In genomic region chr3:55055038-55055746, GRCm38 (mm10) we compare ENCODE assay signal across 8 mouse cellular contexts. TPM values are rescaled to one million over a fixed set of nuclear protein-coding genes. Genes with fewer than 3 reads are reported as not detected.
DNase-seq lines count a peak whose midpoint lies in the region; ATAC-seq and TF ChIP-seq lines count a peak whose summit lies in the region.

Ccna1 (minus strand) TSS chr3:55055501.

- H3K4me2 ChIP-seq in forebrain, embryonic 11.5 days (ENCODE audit: low read depth, low read length, severe bottlenecking), result peak within 1 kb of the TSS; percentile 98
- H3K4me2 ChIP-seq in heart, embryonic 13.5 days, result peak within 1 kb of the TSS; percentile 98
- peak within 1 kb of the TSS; percentile 100 for H3K4me2 ChIP-seq in kidney, embryonic 15.5 days
- peak within 1 kb of the TSS; percentile 98 for H3K4me2 ChIP-seq in neural tube, embryonic 11.5 days (ENCODE audit: low read depth)

- TF ChIP-seq CTCF in liver, adult 2 months (IDR thresholded peaks at IDR 0.05; ENCODE audit: low read depth, low read length), result no peak

- H3K9me3 ChIP-seq in erythroblast, embryonic 14.5 days (ENCODE audit: control insufficient read depth, low read length), result no peaks in the 10 kb centered on the region
- H3K9me3 ChIP-seq in forebrain, embryonic 11.5 days (ENCODE audit: control insufficient read depth, low read length), result no peaks in the 10 kb centered on the region
- no peaks in the 10 kb centered on the region for H3K9me3 ChIP-seq in heart, embryonic 13.5 days
- H3K9me3 ChIP-seq in kidney, embryonic 15.5 days (replicated peaks), result no peaks in the 10 kb centered on the region
- H3K9me3 ChIP-seq in neural tube, embryonic 11.5 days (ENCODE audit: control insufficient read depth, low read length), result no peaks in the 10 kb centered on the region

- TF ChIP-seq POLR2A in liver, adult 2 months (IDR thresholded peaks at IDR 0.05; ENCODE audit: extremely low read depth, insufficient read depth, low read length), result no peak

- no peaks in the 10 kb centered on the region for H3K36me3 ChIP-seq in erythroblast, embryonic 14.5 days (ENCODE audit: control insufficient read depth)
- no peaks in the 10 kb centered on the region for H3K36me3 ChIP-seq in forebrain, embryonic 11.5 days (ENCODE audit: control insufficient read depth, insufficient read depth, low read length)
- no peaks in the 10 kb centered on the region for H3K36me3 ChIP-seq in heart, embryonic 13.5 days
- no peaks in the 10 kb centered on the region for H3K36me3 ChIP-seq in kidney, embryonic 15.5 days
- H3K36me3 ChIP-seq in liver, adult 2 months (ENCODE audit: control insufficient read depth, insufficient read depth, low read length), result no peaks in the 10 kb centered on the region
- H3K36me3 ChIP-seq in neural tube, embryonic 11.5 days (ENCODE audit: control insufficient read depth, insufficient read depth, low read length), result no peaks in the 10 kb centered on the region

- no peaks in the 10 kb centered on the region for H3K4me1 ChIP-seq in erythroblast, embryonic 14.5 days (ENCODE audit: control insufficient read depth)
- H3K4me1 ChIP-seq in forebrain, embryonic 11.5 days (replicated peaks; ENCODE audit: control insufficient read depth, insufficient read depth, low read length), result peaks cover 6% of the 10 kb centered on the region; the same call in 1 of the 2 replicates
- peaks cover 13% of the 10 kb centered on the region for H3K4me1 ChIP-seq in heart, embryonic 13.5 days
- H3K4me1 ChIP-seq in kidney, embryonic 15.5 days, result peaks cover 17% of the 10 kb centered on the region
- no peaks in the 10 kb centered on the region for H3K4me1 ChIP-seq in liver, adult 2 months (ENCODE audit: control insufficient read depth, insufficient read depth, low read length)
- 0 out of 2 replicates have a peak, but pooled peaks cover 2% of the 10 kb centered on the region for H3K4me1 ChIP-seq in neural tube, embryonic 11.5 days (ENCODE audit: control insufficient read depth, insufficient read depth, low read length)

- no peak for ATAC-seq in erythroblast, adult 5-6 weeks (replicated peaks; ENCODE audit: low FRiP score, poor library complexity, severe bottlenecking)
- ATAC-seq in forebrain, embryonic 11.5 days (replicated peaks; ENCODE audit: low FRiP score), result peak; percentile 96
- ATAC-seq in heart, embryonic 13.5 days (ENCODE audit: extremely low read depth, insufficient number of reproducible peaks, low FRiP score, low TSS enrichment), result peak; percentile 68; the same call in 1 of the 2 replicates
- peak; percentile 95 for ATAC-seq in kidney, embryonic 15.5 days (replicated peaks; ENCODE audit: low FRiP score)
- peak; percentile 94 for ATAC-seq in neural tube, embryonic 11.5 days (ENCODE audit: insufficient read depth, low FRiP score, low TSS enrichment)

- H3K79me2 ChIP-seq in liver, adult 2 months (ENCODE audit: control insufficient read depth, insufficient read depth, low read length), result no peaks in the 10 kb centered on the region

- peaks cover 24% of the 10 kb centered on the region for H3K27me3 ChIP-seq in erythroblast, embryonic 14.5 days (ENCODE audit: control insufficient read depth)
- H3K27me3 ChIP-seq in forebrain, embryonic 11.5 days (ENCODE audit: control insufficient read depth, insufficient read depth, low read length), result peaks cover 5% of the 10 kb centered on the region; the same call in 1 of the 2 replicates
- peaks cover 71% of the 10 kb centered on the region for H3K27me3 ChIP-seq in heart, embryonic 13.5 days (replicated peaks)
- H3K27me3 ChIP-seq in kidney, embryonic 15.5 days, result peaks cover 53% of the 10 kb centered on the region
- peaks cover 15% of the 10 kb centered on the region for H3K27me3 ChIP-seq in liver, adult 2 months (ENCODE audit: control insufficient read depth, insufficient read depth, low read length)
- peaks cover 12% of the 10 kb centered on the region for H3K27me3 ChIP-seq in neural tube, embryonic 11.5 days (ENCODE audit: control insufficient read depth, insufficient read depth, low read length)

- H3K9ac ChIP-seq in forebrain, embryonic 11.5 days (ENCODE audit: low read length), result peak within 1 kb of the TSS; percentile 63
- H3K9ac ChIP-seq in heart, embryonic 13.5 days, result peak within 1 kb of the TSS; percentile 75
- H3K9ac ChIP-seq in kidney, embryonic 15.5 days, result peak within 1 kb of the TSS; percentile 37
- H3K9ac ChIP-seq in liver, adult 2 months (ENCODE audit: low read depth, low read length), result no peak within 1 kb of the TSS
- peak within 1 kb of the TSS; percentile 37 for H3K9ac ChIP-seq in neural tube, embryonic 11.5 days (ENCODE audit: low read length)

- peak within 1 kb of the TSS; percentile 17 for H3K4me3 ChIP-seq in erythroblast, embryonic 14.5 days (replicated peaks)
- H3K4me3 ChIP-seq in forebrain, embryonic 11.5 days (ENCODE audit: low read depth, low read length), result peak within 1 kb of the TSS; percentile 58
- H3K4me3 ChIP-seq in heart, embryonic 13.5 days, result peak within 1 kb of the TSS; percentile 67
- H3K4me3 ChIP-seq in kidney, embryonic 15.5 days (replicated peaks), result peak within 1 kb of the TSS; percentile 68
- peak within 1 kb of the TSS; percentile 22; the same call in 1 of the 2 replicates for H3K4me3 ChIP-seq in liver, adult 2 months (ENCODE audit: insufficient read depth, low read depth, low read length)
- H3K4me3 ChIP-seq in neural tube, embryonic 11.5 days (ENCODE audit: low read depth, low read length), result peak within 1 kb of the TSS; percentile 59

- WGBS in forebrain, embryonic 11.5 days, result under 1% methylated on average over 67 of the region's 73 CpGs
- under 1% methylated on average over 69 of the region's 73 CpGs for WGBS in heart, embryonic 13.5 days
- under 1% methylated on average over 72 of the region's 73 CpGs for whole genome bisulfite sequencing in kidney, embryonic 15.5 days
- WGBS in liver, adult 2 months, result 1% methylated on average over 73 of the region's 73 CpGs
- under 1% methylated on average over 64 of the region's 73 CpGs for WGBS in neural tube, embryonic 11.5 days

- no peak within 1 kb of the TSS for H3K27ac ChIP-seq in forebrain, embryonic 11.5 days (ENCODE audit: low read depth, low read length)
- H3K27ac ChIP-seq in heart, embryonic 13.5 days (replicated peaks), result no peak within 1 kb of the TSS
- no peak within 1 kb of the TSS for H3K27ac ChIP-seq in kidney, embryonic 15.5 days
- no peak within 1 kb of the TSS for H3K27ac ChIP-seq in liver, adult 2 months (replicated peaks; ENCODE audit: insufficient read depth, low read depth, low read length)
- H3K27ac ChIP-seq in neural tube, embryonic 11.5 days (ENCODE audit: low read depth, low read length), result no peak within 1 kb of the TSS

- DNase-seq in forebrain, embryonic 11.5 days (ENCODE audit: low spot score), result peak; percentile 90
- DNase-seq in liver, adult 2 months (ENCODE audit: extremely low read depth, low read depth, low spot score), result peak; percentile 7
- DNase-seq in neural tube, embryonic 11.5 days (ENCODE audit: low spot score), result peak; percentile 80
- DNase-seq in thymus, postnatal 14 days, result peak; percentile 18

RNA-seq across cellular contexts. Expression of gene Ccna1, which starts in this region (rescaled TPM):
- not detected in 2 replicates for polyA plus RNA-seq in erythroblast, embryonic 14.5 days (2012)
- not detected in 2 replicates for total RNA-seq in erythroblast, adult 5-6 weeks (2015; ENCODE audit: low replicate concordance)
- not detected in 2 replicates for total RNA-seq in erythroblast, adult 5-6 weeks (2017; ENCODE audit: low replicate concordance)
- 3.6 TPM in 2 replicates for polyA plus RNA-seq in forebrain, embryonic 11.5 days (2014; fragmentation: Nextera tagmentation; extraction: Ambion mirVana)
- 0.96 and 1.6 TPM in 2 replicates for polyA plus RNA-seq in heart, embryonic 13.5 days (2015; fragmentation: Nextera tagmentation; extraction: Ambion mirVana)
- 2.1 and 2.2 TPM in 2 replicates for polyA plus RNA-seq in kidney, embryonic 15.5 days (2015; fragmentation: Nextera tagmentation; extraction: Ambion mirVana)
- total RNA-seq in liver, adult 2 months (2014; rRNA removed), result not detected in 2 replicates
- polyA plus RNA-seq in liver, adult 2 months (2012; rRNA removed), result not detected in 2 replicates
- polyA plus RNA-seq in neural tube, embryonic 11.5 days (2014; fragmentation: Nextera tagmentation; extraction: Ambion mirVana), result 2.0 and 2.6 TPM in 2 replicates

Comparison
In these comparisons a context has a peak if more than half of its experiments do, and no peak if none do; other contexts are left out.
1. Peak in DNase-seq and H3K4me3 ChIP-seq in liver, adult 2 months; RNA of the gene not detected or under 1 TPM.
2. H3K4me3 ChIP-seq: peak in every context shown above with its lines; median percentile 68 in kidney, embryonic 15.5 days; 67 in heart, embryonic 13.5 days; 59 in neural tube, embryonic 11.5 days; 58 in forebrain, embryonic 11.5 days; 22 in liver, adult 2 months; 17 in erythroblast, embryonic 14.5 days.
3. DNase-seq: peak in every context shown above with its lines; median percentile 90 in forebrain, embryonic 11.5 days; 80 in neural tube, embryonic 11.5 days; 18 in thymus, postnatal 14 days; 7 in liver, adult 2 months.